Comparison of ENCODE assay signal across 20 mouse cellular contexts in genomic region chr7:126606611-126607010, GRCm38 (mm10). TPM values are rescaled to one million over a fixed set of nuclear protein-coding genes. Genes with fewer than 3 reads are reported as not detected.
DNase-seq lines count a peak whose midpoint lies in the region; TF ChIP-seq lines count a peak whose summit lies in the region.
"Had no signal": no experiment of that assay in that cellular context is flagged by ENCODE, and none has a peak within 500 bp of the region (broad histone marks: within the 10 kb centered on the region; RNA-seq: fewer than 3 reads in every experiment).

No protein-coding gene starts in this region.

- no peaks in the 10 kb centered on the region for H3K36me3 ChIP-seq in macrophage (ENCODE audit: inconsistent target)

- no peak for TF ChIP-seq CTCF in gastrocnemius, adult 2 months (IDR thresholded peaks at IDR 0.05)
- TF ChIP-seq CTCF in bone marrow macrophage, adult 2 months (IDR thresholded peaks at IDR 0.05; ENCODE audit: low read depth, low read length), result no peak

- no peaks in the 10 kb centered on the region for H3K79me2 ChIP-seq in macrophage (ENCODE audit: inconsistent target)

- DNase-seq in gastrocnemius, adult 2 months, result no peak
- DNase-seq in gastrocnemius, postnatal 10 days, result no peak
- DNase-seq in 3T3-L1 (ENCODE audit: low read depth, low spot score), result peak; percentile 28
- no peak for DNase-seq in left cerebral cortex, adult 18-20 months (ENCODE audit: low spot score in 2 of 2)
- DNase-seq in spleen, adult 12 weeks (ENCODE audit: low spot score), result no peak
- DNase-seq in heart, postnatal 14 days, result no peak
- DNase-seq: adrenal gland, adult 8-10 months; cerebellum, postnatal 14 days; kidney, adult 9 months; right cerebral cortex, adult 18-20 months had no signal

- peaks cover 39% of the 10 kb centered on the region for H3K4me1 ChIP-seq in bone marrow macrophage, adult 2 months (ENCODE audit: control insufficient read depth, insufficient read depth, low read length)

- intact Hi-C loops in gastrocnemius, adult 2 months (cut with DNase I), result no loop called here
- intact Hi-C loops in heart, postnatal 14 days (cut with DNase I), result no loop called here

- TF ChIP-seq POLR2A in bone marrow macrophage, adult 2 months (IDR thresholded peaks at IDR 0.05; ENCODE audit: borderline replicate concordance, low read depth, low read length), result no peak

- H3K27ac ChIP-seq in gastrocnemius, adult 2 months, result peak overlapping the region; percentile 81
- H3K27ac ChIP-seq in bone marrow macrophage, adult 2 months (ENCODE audit: insufficient read depth, low read depth, low read length), result peak overlapping the region; percentile 61; the same call in 1 of the 2 replicates
- H3K27ac ChIP-seq in macrophage, result peak overlapping the region; percentile 69
- H3K27ac ChIP-seq: hindbrain, embryonic 14.5 days; layer of hippocampus, adult 2 months had no signal

- H3K4me3 ChIP-seq in gastrocnemius, adult 2 months, result no peak overlapping the region
- no peak overlapping the region for H3K4me3 ChIP-seq in bone marrow macrophage, adult 2 months (ENCODE audit: insufficient read depth, low read length)
- no peak overlapping the region for H3K4me3 ChIP-seq in macrophage (ENCODE audit: inconsistent target)
- H3K4me3 ChIP-seq: layer of hippocampus, adult 2 months had no signal

- 9% methylated on average over 5 of the region's 5 CpGs for WGBS in macrophage (ENCODE audit: missing documents)

RNA-seq across cellular contexts. Expression of gene Il27, which starts 11.9 kb away (rescaled TPM):
- total RNA-seq in gastrocnemius, adult 2 months (2021), result not detected
- not detected for total RNA-seq in gastrocnemius, postnatal 10 days (2021)
- 2.9 and 3.3 TPM in 2 replicates for polyA plus RNA-seq in bone marrow macrophage, adult 2 months (2012; ENCODE audit: insufficient read depth, insufficient read length, missing spikeins)
- total RNA-seq in macrophage (2018; cell fraction: chromatin; rRNA removed), result 100 to 1,000 TPM in 7 of 26 experiments, 10 to 100 TPM in 8, 1 to 10 TPM in 7, not detected in 4; 1.5 to 279 (median 15.6) TPM
- 100 to 1,000 TPM in 2 of 26 experiments, 10 to 100 TPM in 9, 1 to 10 TPM in 13, under 1 TPM in 2; 0.60 to 133 (median 8.8) TPM for total RNA-seq in macrophage (2018; cell fraction: cytosol; rRNA removed)
- 100 to 1,000 TPM in 6 of 26 experiments, 10 to 100 TPM in 12, 1 to 10 TPM in 8; 2.2 to 494 (median 26.4) TPM for total RNA-seq in macrophage (2018; cell fraction: nucleus; rRNA removed)
- 1.1 to 2.6 TPM (median 1.2 TPM) in 3 replicates for polyA plus RNA-seq in macrophage (2018)
- total RNA-seq in left cerebral cortex, adult 18-20 months (2021), result not detected
- not detected for total RNA-seq in heart, postnatal 14 days (2021)
- total RNA-seq: adrenal gland, adult 8-10 months; heart, adult 8-10 months; layer of hippocampus, adult 2 months; left cerebral cortex, postnatal 10 days had no signal
- polyA plus RNA-seq: forebrain, embryonic 14.5 days; heart, postnatal 0 days; hindbrain, embryonic 14.5 days; limb, embryonic 14.5 days; midbrain, embryonic 11.5 days had no signal

RNA-seq across cellular contexts. Expression of gene Cln3, which starts 21.0 kb away (rescaled TPM):
- total RNA-seq in gastrocnemius, adult 2 months (2021), result 10 to 100 TPM in 1 of 2 experiments, 1 to 10 TPM in 1; 9.1 to 13.4 TPM
- 10 to 100 TPM in 1 of 2 experiments, 1 to 10 TPM in 1; 6.3 to 14.3 TPM for total RNA-seq in gastrocnemius, postnatal 10 days (2021)
- polyA plus RNA-seq in bone marrow macrophage, adult 2 months (2012; ENCODE audit: insufficient read depth, insufficient read length, missing spikeins), result 219 and 238 TPM in 2 replicates
- total RNA-seq in macrophage (2018; cell fraction: chromatin; rRNA removed), result 1,000 to 10,000 TPM in 5 of 26 experiments, 100 to 1,000 TPM in 21; 398 to 3,038 (median 601) TPM
- 100 to 1,000 TPM; 117 to 211 (median 152) TPM for total RNA-seq in macrophage (2018; cell fraction: cytosol; rRNA removed)
- total RNA-seq in macrophage (2018; cell fraction: nucleus; rRNA removed), result 1,000 to 10,000 TPM in 3 of 26 experiments, 100 to 1,000 TPM in 23; 244 to 1,983 (median 383) TPM
- polyA plus RNA-seq in macrophage (2018), result 81.0 to 165 TPM (median 104 TPM) in 3 replicates
- 10 to 100 TPM; 26.2 to 26.7 TPM for total RNA-seq in left cerebral cortex, adult 18-20 months (2021)
- 10 to 100 TPM; 13.2 to 13.3 TPM for total RNA-seq in heart, postnatal 14 days (2021)

RNA-seq across cellular contexts. Expression of gene Apobr, which starts 21.9 kb away (rescaled TPM):
- under 1 TPM; 0.38 to 0.78 TPM for total RNA-seq in gastrocnemius, adult 2 months (2021)
- total RNA-seq in gastrocnemius, postnatal 10 days (2021), result 1 to 10 TPM in 1 of 2 experiments, under 1 TPM in 1; 0.59 to 1.0 TPM
- polyA plus RNA-seq in bone marrow macrophage, adult 2 months (2012; ENCODE audit: insufficient read depth, insufficient read length, missing spikeins), result 83.3 and 84.3 TPM in 2 replicates
- 100 to 1,000 TPM in 25 of 26 experiments, 10 to 100 TPM in 1; 91.4 to 389 (median 168) TPM for total RNA-seq in macrophage (2018; cell fraction: chromatin; rRNA removed)
- 100 to 1,000 TPM in 2 of 26 experiments, 10 to 100 TPM in 24; 48.9 to 110 (median 75.0) TPM for total RNA-seq in macrophage (2018; cell fraction: cytosol; rRNA removed)
- 100 to 1,000 TPM; 123 to 332 (median 182) TPM for total RNA-seq in macrophage (2018; cell fraction: nucleus; rRNA removed)
- 51.3 to 183 TPM (median 99.8 TPM) in 3 replicates for polyA plus RNA-seq in macrophage (2018)
- 1 to 10 TPM in 1 of 2 experiments, under 1 TPM in 1; 0.58 to 1.1 TPM for total RNA-seq in left cerebral cortex, adult 18-20 months (2021)
- total RNA-seq in heart, postnatal 14 days (2021), result 1 to 10 TPM in 1 of 2 experiments, under 1 TPM in 1; 0.65 to 1.7 TPM

RNA-seq across cellular contexts. Expression of gene Nupr1, which starts 24.1 kb away (rescaled TPM):
- total RNA-seq in gastrocnemius, adult 2 months (2021), result 10 to 100 TPM in 1 of 2 experiments, 1 to 10 TPM in 1; 8.8 to 10.9 TPM
- 10 to 100 TPM; 19.0 to 25.3 TPM for total RNA-seq in gastrocnemius, postnatal 10 days (2021)
- 34.9 and 41.2 TPM in 2 replicates for polyA plus RNA-seq in bone marrow macrophage, adult 2 months (2012; ENCODE audit: insufficient read depth, insufficient read length, missing spikeins)
- total RNA-seq in macrophage (2018; cell fraction: chromatin; rRNA removed), result 100 to 1,000 TPM in 11 of 26 experiments, 10 to 100 TPM in 13, 1 to 10 TPM in 2; 8.5 to 342 (median 89.7) TPM
- 100 to 1,000 TPM in 17 of 26 experiments, 10 to 100 TPM in 9; 24.9 to 591 (median 243) TPM for total RNA-seq in macrophage (2018; cell fraction: cytosol; rRNA removed)
- total RNA-seq in macrophage (2018; cell fraction: nucleus; rRNA removed), result 100 to 1,000 TPM in 18 of 26 experiments, 10 to 100 TPM in 8; 22.1 to 699 (median 165) TPM
- polyA plus RNA-seq in macrophage (2018), result 14.9 to 47.0 TPM (median 32.4 TPM) in 3 replicates
- 10 to 100 TPM; 20.3 to 22.6 TPM for total RNA-seq in left cerebral cortex, adult 18-20 months (2021)
- 1 to 10 TPM; 8.7 to 9.2 TPM for total RNA-seq in heart, postnatal 14 days (2021)

RNA-seq across cellular contexts. Expression of gene Eif3c, which starts 40.4 kb away (rescaled TPM):
- 100 to 1,000 TPM; 153 to 163 TPM for total RNA-seq in gastrocnemius, adult 2 months (2021)
- 100 to 1,000 TPM; 147 to 153 TPM for total RNA-seq in gastrocnemius, postnatal 10 days (2021)
- polyA plus RNA-seq in bone marrow macrophage, adult 2 months (2012; ENCODE audit: insufficient read depth, insufficient read length, missing spikeins), result 142 and 148 TPM in 2 replicates
- total RNA-seq in macrophage (2018; cell fraction: chromatin; rRNA removed), result 100 to 1,000 TPM in 8 of 26 experiments, 10 to 100 TPM in 18; 46.7 to 177 (median 87.6) TPM
- 100 to 1,000 TPM; 120 to 188 (median 148) TPM for total RNA-seq in macrophage (2018; cell fraction: cytosol; rRNA removed)
- 100 to 1,000 TPM in 20 of 26 experiments, 10 to 100 TPM in 6; 68.5 to 233 (median 125) TPM for total RNA-seq in macrophage (2018; cell fraction: nucleus; rRNA removed)
- polyA plus RNA-seq in macrophage (2018), result 124 to 206 TPM (median 173 TPM) in 3 replicates
- 100 to 1,000 TPM; 182 to 184 TPM for total RNA-seq in left cerebral cortex, adult 18-20 months (2021)
- 100 to 1,000 TPM; 138 to 140 TPM for total RNA-seq in heart, postnatal 14 days (2021)
